Mouse (Mus musculus) heart, adult 2 months (tissue): ENCODE results near the gene Bola3. TPM values are rescaled to one million over a fixed set of nuclear protein-coding genes. Genes with fewer than 3 reads are reported as not detected.

Experiments
- DNase-seq, 2 experiments: peaks; one replicate each; pipeline ENCODE4 v3.0.0; 2021
- H3K27ac ChIP-seq: fragments of 200-600 bp; 2 replicates; pipeline ENCODE4 v1.8.1; 2022
- H3K27me3 ChIP-seq: fragments of 200-500 bp; 2 replicates; pipeline ENCODE4 v1.6.1; 2012; ENCODE audit warnings: mild to moderate bottlenecking, low read length, inconsistent platforms, mixed read lengths; ENCODE audit not compliant: control insufficient read depth, insufficient read depth
- H3K36me3 ChIP-seq: fragments of 200-500 bp; 2 replicates; pipeline ENCODE4 v1.6.1; 2012; ENCODE audit warnings: low read length, inconsistent platforms; ENCODE audit not compliant: control insufficient read depth, insufficient read depth
- H3K4me1 ChIP-seq: fragments of 200-500 bp; 2 replicates; pipeline ENCODE4 v1.6.1; 2011; ENCODE audit warnings: low read length; ENCODE audit not compliant: control insufficient read depth, insufficient read depth
- H3K4me3 ChIP-seq: fragments of 200-600 bp; 2 replicates; pipeline ENCODE4 v1.8.1; 2022
- H3K79me2 ChIP-seq: fragments of 200-500 bp; replicated peaks from 2 replicates; pipeline ENCODE4 v1.6.1; 2012; ENCODE audit warnings: mild to moderate bottlenecking, inconsistent platforms, low read length, moderate library complexity, mixed read lengths; ENCODE audit not compliant: control insufficient read depth, insufficient read depth
- H3K9ac ChIP-seq: fragments of 200-500 bp; 2 replicates; pipeline ENCODE4 v1.6.1; 2012; ENCODE audit warnings: low read depth, mild to moderate bottlenecking, control low read depth, inconsistent platforms, low read length, mixed read lengths
- CTCF ChIP-seq: fragments of 200-600 bp; IDR thresholded peaks from 2 replicates; pipeline ENCODE4 v1.8.1; 2022; ENCODE audit warnings: antibody characterized with exemption, mild to moderate bottlenecking, moderate library complexity
- EP300 ChIP-seq: fragments of 200-500 bp; IDR thresholded peaks from 2 replicates; pipeline ENCODE4 v1.6.1; 2011; ENCODE audit warnings: low read depth, low read length, control low read depth; ENCODE audit not compliant: insufficient read depth
- POLR2A ChIP-seq: fragments of 200-500 bp; IDR thresholded peaks from 2 replicates; pipeline ENCODE4 v1.6.1; 2011; ENCODE audit warnings: mild to moderate bottlenecking, low read depth, low read length, control low read depth; ENCODE audit not compliant: insufficient read depth
- WGBS: fragments of 180-500 bp; shearing (Covaris S2); methylation state at CpG from one replicate; pipeline ENCODE4 v1.1.7; 2018; 5-methylcytosine and 5-hydroxymethylcytosine counted together
- intact Hi-C: fragments of 180-260 bp; cut with DNase I; formaldehyde crosslinking; loops from one replicate; pipeline ENCODE4 v1.15.1; 2025
- polyA plus RNA-seq: library from polyadenylated mRNA; depleted of rRNA; stranded (reverse); fragments of >200 nt; gene quantifications from 2 replicates; pipeline ENCODE4 v1.2.3, GENCODE M21; 2012
- total RNA-seq, 2 experiments: library from RNA; stranded (reverse); gene quantifications; 2 replicates each; pipeline ENCODE4 v1.2.3; 2021

Bola3 gene
- total and polyA plus RNA-seq, 3 experiments: 91.1 to 406 (median 396) TPM

DNA sequence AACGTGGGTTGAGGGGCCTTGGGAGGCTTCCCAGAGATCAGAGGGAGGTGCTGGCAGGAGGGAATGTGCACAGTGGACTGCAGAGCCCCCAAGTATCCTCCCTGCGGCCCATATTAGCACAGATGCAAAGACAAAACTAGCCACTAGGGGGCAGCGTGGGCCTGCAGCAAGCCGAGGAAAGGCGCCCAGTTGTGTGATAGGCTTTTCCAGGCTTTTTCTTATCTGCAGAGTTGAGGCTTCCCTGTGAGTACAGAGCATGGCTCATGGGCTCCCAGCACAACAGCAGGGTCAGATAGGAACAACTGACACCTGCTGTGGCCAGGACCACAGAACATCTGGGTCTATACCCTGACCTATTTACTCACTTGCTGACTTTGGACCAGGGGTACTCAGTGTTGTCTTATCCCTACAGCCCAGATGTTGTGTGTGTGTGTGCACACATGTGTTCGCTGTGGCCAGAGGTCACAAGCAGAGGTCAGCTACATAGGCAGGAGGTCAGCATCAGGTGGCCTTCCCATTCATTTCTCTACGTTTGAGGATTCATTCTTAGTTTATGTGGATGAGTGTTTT lies 7.7 kb downstream of the Bola3 start:
- intact Hi-C loops: loop anchor here (1.0 to 10.0 kb wide), 3 partner anchors 101 to 318 kb away; partner anchors contain the start of genes Cd207 and Tet3

DNA sequence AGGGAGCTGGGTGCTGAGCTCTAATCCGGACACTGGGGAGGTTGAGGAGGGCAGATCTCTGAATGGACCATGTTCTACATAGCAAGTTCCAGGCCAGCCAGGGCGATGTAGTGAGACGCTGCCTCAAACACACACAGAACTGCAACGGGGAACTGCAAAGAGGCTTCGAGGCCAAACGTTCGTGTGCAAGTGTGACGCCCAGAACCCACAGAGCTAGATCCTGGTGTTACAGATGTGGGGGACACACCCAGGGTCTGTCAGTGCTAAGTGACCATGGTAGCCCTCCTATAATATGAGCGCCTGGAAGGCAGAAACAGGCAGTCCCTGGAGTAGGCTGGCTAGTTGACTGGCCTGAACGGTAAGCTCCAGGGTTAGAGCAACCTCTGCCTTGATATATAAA lies 8.5 kb downstream of the Bola3 start:
- H3K4me1 ChIP-seq: peaks cover 3% of the 10 kb centered on the region
- H3K79me2 ChIP-seq: no peaks in the 10 kb centered on the region
- TF ChIP-seq CTCF: no peak
- TF ChIP-seq EP300: no peak
- TF ChIP-seq POLR2A: no peak
- no peak overlapping the region for H3K9ac ChIP-seq
- H3K27ac ChIP-seq: no peak overlapping the region
- intact Hi-C loops: loop anchor here (5.0 to 10.0 kb wide), 2 partner anchors 100 to 317 kb away; partner anchors contain the start of genes Cd207 and Tet3
- H3K27me3 ChIP-seq: no peaks in the 10 kb centered on the region
- DNase-seq: no peak
- WGBS: 89% methylated on average over 10 of the region's 10 CpGs
- no peaks in the 10 kb centered on the region for H3K36me3 ChIP-seq
- H3K4me3 ChIP-seq: no peak overlapping the region

More for the DNA sequence above, 7.7 kb downstream of the Bola3 start:
- H3K9ac ChIP-seq: no peak overlapping the region
- TF ChIP-seq CTCF (no peak; the same call in 1 of the 2 replicates), EP300 (0 out of 2 replicates have a peak, but pooled peaks have one; percentile 54)
- peaks cover 3% of the 10 kb centered on the region for H3K4me1 ChIP-seq
- no peaks in the 10 kb centered on the region for H3K36me3 ChIP-seq
- DNase-seq: peak; percentile 79 to 89
- no peaks in the 10 kb centered on the region for H3K79me2 ChIP-seq
- WGBS: 22% methylated on average over 7 of the region's 7 CpGs
- no peak overlapping the region for H3K27ac ChIP-seq
- no peak overlapping the region for H3K4me3 ChIP-seq
- H3K27me3 ChIP-seq: no peaks in the 10 kb centered on the region

DNA sequence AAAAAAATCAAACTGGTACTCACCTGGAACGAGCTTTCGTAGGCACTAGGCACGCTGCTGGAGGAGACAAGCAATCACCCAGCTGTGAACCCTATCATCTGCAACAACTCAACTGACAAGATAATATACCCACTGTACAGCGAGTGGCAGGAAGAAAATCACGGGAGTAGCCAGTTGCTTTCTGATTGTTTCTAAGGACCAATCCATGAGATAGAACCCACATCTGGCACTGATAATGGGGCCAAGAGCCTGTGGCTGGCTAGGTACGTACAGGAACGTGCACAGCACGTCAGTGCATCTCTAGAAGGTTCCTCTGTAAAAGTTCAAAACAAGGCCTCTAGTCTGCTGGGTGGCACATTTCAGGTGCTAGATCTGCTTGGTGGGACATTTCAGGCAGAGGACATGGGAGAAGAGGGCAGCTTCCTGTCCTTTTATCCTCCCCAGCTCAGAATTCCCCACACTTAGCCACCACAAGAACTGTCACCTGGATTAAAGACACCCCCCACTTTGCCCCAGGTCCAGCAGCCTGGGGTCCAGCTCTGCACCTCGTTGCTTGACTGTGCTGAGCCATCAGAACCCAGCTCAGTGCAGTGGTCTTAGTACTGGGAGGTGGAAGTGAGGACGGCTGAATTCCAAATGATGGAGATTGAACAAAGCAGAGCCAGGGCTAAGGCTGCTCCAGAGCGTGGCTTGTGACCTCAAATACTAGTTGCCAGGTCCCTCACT lies 12.7 kb downstream of the Bola3 start:
- H3K36me3 ChIP-seq: no peaks in the 10 kb centered on the region
- H3K4me3 ChIP-seq: no peak overlapping the region
- intact Hi-C loops: no loop called here
- peaks cover 2% of the 10 kb centered on the region for H3K4me1 ChIP-seq
- H3K27me3 ChIP-seq: no peaks in the 10 kb centered on the region
- TF ChIP-seq EP300 (no peak), CTCF (no peak), POLR2A (no peak)
- WGBS: 73% methylated on average over 11 of the region's 11 CpGs
- DNase-seq: no peak
- no peak overlapping the region for H3K9ac ChIP-seq
- no peak overlapping the region for H3K27ac ChIP-seq
- no peaks in the 10 kb centered on the region for H3K79me2 ChIP-seq

DNA sequence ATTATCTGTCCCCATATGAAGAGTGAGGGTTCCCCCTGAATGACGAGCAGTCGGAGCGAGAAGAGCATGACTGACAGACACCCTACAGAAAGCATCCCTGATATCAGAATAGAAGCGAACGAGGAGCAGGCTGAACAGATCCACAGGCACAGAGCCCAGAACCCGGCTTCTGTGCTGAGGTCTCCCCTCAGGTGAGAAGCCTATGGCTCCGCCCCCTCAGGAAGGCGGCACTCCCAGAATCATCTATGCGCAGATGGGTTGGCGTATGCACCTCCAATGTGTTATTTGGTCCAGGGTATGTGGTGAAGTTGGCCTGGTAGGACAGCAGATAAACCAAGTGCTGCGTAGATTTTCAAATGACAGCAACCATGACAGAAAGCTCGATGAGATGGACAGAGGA lies 14.1 kb downstream of the Bola3 start:
- no peaks in the 10 kb centered on the region for H3K4me1 ChIP-seq
- no peaks in the 10 kb centered on the region for H3K79me2 ChIP-seq
- no peak for TF ChIP-seq CTCF
- no peak for TF ChIP-seq POLR2A
- TF ChIP-seq EP300: no peak
- WGBS: 84% methylated on average over 12 of the region's 12 CpGs
- H3K27ac ChIP-seq: no peak overlapping the region
- no peaks in the 10 kb centered on the region for H3K36me3 ChIP-seq
- intact Hi-C loops: no loop called here
- DNase-seq: no peak
- no peak overlapping the region for H3K9ac ChIP-seq
- H3K27me3 ChIP-seq: no peaks in the 10 kb centered on the region
- no peak overlapping the region for H3K4me3 ChIP-seq

DNA sequence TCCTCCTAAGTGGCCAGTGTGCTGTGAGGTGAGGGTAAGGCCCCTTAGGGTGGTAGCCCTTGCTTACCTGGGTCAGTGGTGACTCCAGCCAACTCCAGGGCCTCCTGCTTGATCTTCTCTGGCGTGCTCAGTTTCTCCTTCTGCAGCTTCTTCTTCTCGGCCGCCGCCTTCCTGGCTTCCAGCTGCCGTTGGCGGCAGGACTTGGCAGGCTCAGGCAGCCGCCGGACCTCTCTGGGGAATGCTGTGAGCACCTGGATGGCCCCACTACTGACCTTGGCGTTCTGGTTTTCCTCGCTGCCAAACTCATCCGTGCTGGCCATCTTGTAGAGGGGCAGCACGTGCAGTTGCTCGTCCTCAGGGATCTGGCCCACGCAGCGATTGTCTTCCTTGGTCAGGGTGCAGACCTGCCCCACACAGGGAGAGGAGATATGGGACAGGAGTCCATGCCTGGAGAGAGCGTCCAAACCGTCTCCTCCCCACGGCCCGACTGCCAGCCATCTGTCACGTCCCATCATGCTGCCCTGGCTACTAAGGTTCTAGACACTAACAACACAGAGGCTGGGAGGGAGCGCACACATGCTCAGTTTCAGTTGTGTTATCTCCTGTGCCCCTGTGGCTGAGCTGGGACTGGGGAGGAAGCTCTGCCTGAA lies 21.5 kb downstream of the Bola3 start:
- H3K4me1 ChIP-seq: no peaks in the 10 kb centered on the region
- DNase-seq: no peak
- H3K9ac ChIP-seq: no peak overlapping the region
- 77% methylated on average over 21 of the region's 21 CpGs for WGBS
- no peaks in the 10 kb centered on the region for H3K79me2 ChIP-seq
- H3K4me3 ChIP-seq: no peak overlapping the region
- TF ChIP-seq POLR2A (no peak), CTCF (no peak), EP300 (no peak)
- intact Hi-C loops: no loop called here
- H3K36me3 ChIP-seq: no peaks in the 10 kb centered on the region
- H3K27ac ChIP-seq: no peak overlapping the region
- no peaks in the 10 kb centered on the region for H3K27me3 ChIP-seq

DNA sequence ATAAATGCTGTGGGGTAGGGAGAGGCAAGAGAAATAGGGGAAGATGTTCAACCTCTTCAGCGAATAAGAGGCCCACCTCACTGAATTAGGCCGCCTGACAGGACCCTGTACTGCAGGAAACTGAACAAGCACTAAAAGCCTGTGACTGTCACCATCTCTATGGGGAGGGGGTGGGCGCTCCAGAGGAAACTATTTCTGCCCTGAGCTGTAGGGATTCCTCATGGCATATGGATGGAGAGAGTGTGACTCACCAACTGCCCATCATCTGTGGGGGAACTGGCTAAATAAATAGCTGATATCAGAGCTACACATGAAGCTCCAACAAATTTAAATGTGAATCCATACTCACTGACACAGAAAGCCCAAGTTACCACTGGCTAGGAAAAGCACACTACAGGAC lies 22.4 kb downstream of the Bola3 start:
- Histone ChIP-seq H3K27me3 (no peaks in the 10 kb centered on the region), H3K79me2 (no peaks in the 10 kb centered on the region), H3K9ac (no peak overlapping the region), H3K36me3 (no peaks in the 10 kb centered on the region), H3K27ac (no peak overlapping the region), H3K4me3 (no peak overlapping the region), H3K4me1 (no peaks in the 10 kb centered on the region)
- no peak for TF ChIP-seq POLR2A
- TF ChIP-seq CTCF: no peak
- no peak for TF ChIP-seq EP300
- DNase-seq: no peak
- WGBS: 89% methylated on average over 3 of the region's 3 CpGs
- intact Hi-C loops: no loop called here
